Mouse (Mus musculus) thymus, adult 2 months (tissue): Measurements from ENCODE around the gene Gadd45b.

ENCODE experiments used
- CTCF ChIP-seq: fragments of 200-500 bp; IDR thresholded peaks from 2 replicates; pipeline ENCODE4 v1.5.1; 2012; ENCODE audit warnings: mild to moderate bottlenecking, control low read depth, low read length, moderate library complexity, borderline replicate concordance; ENCODE audit not compliant: control insufficient read depth, poor library complexity, insufficient read depth; ENCODE audit errors: extremely low read depth
- POLR2A ChIP-seq: fragments of 200-500 bp; IDR thresholded peaks from 2 replicates; pipeline ENCODE4 v1.6.1; 2012; ENCODE audit warnings: mild to moderate bottlenecking, low read length, control low read depth, moderate library complexity; ENCODE audit not compliant: control insufficient read depth, poor library complexity, insufficient read depth; ENCODE audit errors: extremely low read depth

DNA sequence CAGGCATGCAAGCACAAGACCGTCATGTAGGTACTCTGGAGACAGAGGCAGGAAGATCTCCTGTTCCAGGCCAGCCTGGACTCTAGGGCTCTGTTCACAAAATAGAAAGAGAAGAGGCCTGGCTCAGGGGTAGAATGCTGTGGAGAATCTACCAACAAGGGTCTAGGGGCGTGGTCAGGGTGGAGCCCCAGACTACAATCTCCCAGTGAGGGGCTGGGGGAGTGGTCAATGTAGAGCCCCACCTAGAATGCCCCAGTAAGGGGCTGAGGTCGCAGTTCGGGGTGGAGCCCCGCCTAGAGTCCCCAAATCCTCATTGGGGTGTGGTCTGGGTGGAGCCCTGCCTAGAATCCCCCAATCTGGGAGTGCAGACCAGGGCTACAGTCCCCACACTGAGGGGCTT is 20.4 kb downstream of the Gadd45b start:
- no peak for TF ChIP-seq POLR2A
- no peak for TF ChIP-seq CTCF
